Mouse (Mus musculus): ENCODE measurements around the gene Gata2.

Gata2 gene

GRCm38 (mm10) chr6:88194978-88195325 is 1.3 kb downstream of the Gata2 start:
- DNase-seq (ENCODE audit: low spot score) = no peak

- DNase-seq (ENCODE audit: low spot score) = no peak
Measured at GRCm38 (mm10) chr6:88196054-88196732, 2.5 kb downstream of the Gata2 start.

GRCm38 (mm10) chr6:88196733-88197312 is 3.1 kb downstream of the Gata2 start:
- DNase-seq (ENCODE audit: low spot score) = no peak

GRCm38 (mm10) chr6:88197313-88198069 is 3.8 kb downstream of the Gata2 start:
- no peak for DNase-seq (ENCODE audit: low spot score)

- DNase-seq (ENCODE audit: low spot score) = peak; percentile 85
Measured at GRCm38 (mm10) chr6:88198070-88198940, 4.6 kb downstream of the Gata2 start.

GRCm38 (mm10) chr6:88199001-88199717 is 5.5 kb downstream of the Gata2 start:
- no peak for DNase-seq (ENCODE audit: low spot score)

- DNase-seq (ENCODE audit: low spot score) = no peak
Measured at GRCm38 (mm10) chr6:88199718-88200692, 6.3 kb downstream of the Gata2 start.

GRCm38 (mm10) chr6:88200693-88201609 is 7.3 kb downstream of the Gata2 start:
- DNase-seq (ENCODE audit: low spot score) = no peak

GRCm38 (mm10) chr6:88201926-88202700 is 8.4 kb downstream of the Gata2 start:
- no peak for DNase-seq (ENCODE audit: low spot score)

- no peak for DNase-seq (ENCODE audit: low spot score)
Measured at GRCm38 (mm10) chr6:88202921-88203690, 9.4 kb downstream of the Gata2 start.

GRCm38 (mm10) chr6:88203791-88204405 is 10.2 kb downstream of the Gata2 start:
- DNase-seq (ENCODE audit: low spot score) = no peak

GRCm38 (mm10) chr6:88204531-88205385 is 11.1 kb downstream of the Gata2 start:
- DNase-seq (ENCODE audit: low spot score) = no peak

- DNase-seq (ENCODE audit: low spot score) = no peak
Measured at GRCm38 (mm10) chr6:88205386-88205700, 11.7 kb downstream of the Gata2 start.

GRCm38 (mm10) chr6:88205937-88206336 is 12.2 kb downstream of the Gata2 start:
- no peak for DNase-seq (ENCODE audit: low spot score)

- DNase-seq (ENCODE audit: low spot score) = no peak
Measured at GRCm38 (mm10) chr6:88206566-88206965, 12.9 kb downstream of the Gata2 start.

GRCm38 (mm10) chr6:88207403-88208033 is 13.8 kb downstream of the Gata2 start:
- DNase-seq (ENCODE audit: low spot score) = no peak

Measured in ovary, postnatal 10 days (tissue).